8 mouse cellular contexts compared by ENCODE assay signal in the genomic region with DNA sequence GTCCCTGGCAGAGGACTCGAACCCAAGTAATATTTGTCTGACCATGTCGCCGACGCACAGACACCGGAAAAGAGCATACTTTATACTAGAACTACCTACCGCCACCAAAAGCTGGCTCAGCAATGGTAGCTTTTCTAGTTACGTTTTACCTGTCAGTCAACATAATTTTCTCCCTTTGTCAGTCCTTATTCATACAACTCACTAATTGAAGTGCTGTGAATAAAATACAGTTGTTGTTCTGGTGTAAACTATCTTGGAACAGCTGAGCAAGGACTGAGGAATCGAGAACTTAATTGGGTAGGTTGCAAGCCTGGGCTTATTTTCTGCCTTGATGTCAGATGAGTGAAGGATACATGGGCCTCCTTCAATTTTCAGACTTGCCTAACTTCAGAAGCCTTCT. TPM values are rescaled to one million over a fixed set of nuclear protein-coding genes. Genes with fewer than 3 reads are reported as not detected.
DNase-seq lines count a peak whose midpoint lies in the region; ATAC-seq and TF ChIP-seq lines count a peak whose summit lies in the region.

No protein-coding gene starts in this region.

- H3K4me1 ChIP-seq in liver, adult 2 months (ENCODE audit: control insufficient read depth, insufficient read depth, low read length), result peaks cover 2% of the 10 kb centered on the region; the same call in 1 of the 2 replicates
- peaks cover 3% of the 10 kb centered on the region; the same call in 1 of the 2 replicates for H3K4me1 ChIP-seq in cortical plate, adult 2 months (ENCODE audit: control insufficient read depth, insufficient read depth, low read length)
- peaks cover 4% of the 10 kb centered on the region; the same call in 1 of the 2 replicates for H3K4me1 ChIP-seq in intestine, embryonic 14.5 days (replicated peaks; ENCODE audit: control insufficient read depth, insufficient read depth, low read length)

- no peak for TF ChIP-seq CTCF in liver, adult 2 months (IDR thresholded peaks at IDR 0.05; ENCODE audit: low read depth, low read length)
- no peak for TF ChIP-seq CTCF in cortical plate, adult 2 months (IDR thresholded peaks at IDR 0.05; ENCODE audit: extremely low read depth, insufficient read depth, low read length)

- peak overlapping the region; percentile 69 for H3K4me3 ChIP-seq in liver, adult 2 months (ENCODE audit: insufficient read depth, low read depth, low read length)
- peak overlapping the region; percentile 65 for H3K4me3 ChIP-seq in cortical plate, adult 2 months (ENCODE audit: insufficient read depth, low read length)
- H3K4me3 ChIP-seq in intestine, embryonic 14.5 days (ENCODE audit: low read depth, low read length), result peak overlapping the region; percentile 75

- no peak for DNase-seq in liver, adult 2 months (ENCODE audit: extremely low read depth, low read depth, low spot score)
- DNase-seq in liver, result no peak
- DNase-seq in intestine, embryonic 14.5 days (ENCODE audit: low spot score), result no peak
- peak; percentile 61 for DNase-seq in naive thymus-derived CD4-positive, alpha-beta T cell, adult 2 months (ENCODE audit: low read depth)
- no peak for DNase-seq in gastrocnemius, postnatal 4 days (ENCODE audit: low spot score in 2 of 2)
- DNase-seq in kidney, postnatal 25 days, result no peak

- H3K27ac ChIP-seq in liver, adult 2 months (replicated peaks; ENCODE audit: insufficient read depth, low read depth, low read length), result peak overlapping the region; percentile 19
- H3K27ac ChIP-seq in cortical plate, adult 2 months (ENCODE audit: insufficient read depth, low read length), result peak overlapping the region; percentile 51
- peak overlapping the region; percentile 69; the same call in 1 of the 2 replicates for H3K27ac ChIP-seq in intestine, embryonic 14.5 days (ENCODE audit: low read depth)

- H3K9me3 ChIP-seq in intestine, embryonic 14.5 days (ENCODE audit: control insufficient read depth, low read length), result no peaks in the 10 kb centered on the region

- no peak for TF ChIP-seq POLR2A in liver, adult 2 months (IDR thresholded peaks at IDR 0.05; ENCODE audit: extremely low read depth, insufficient read depth, low read length)
- TF ChIP-seq POLR2A in cortical plate, adult 2 months (IDR thresholded peaks at IDR 0.05; ENCODE audit: extremely low read depth, insufficient read depth, low read length), result no peak

- WGBS in liver, adult 2 months, result 16% methylated on average over 8 of the region's 8 CpGs
- WGBS in intestine, embryonic 14.5 days, result 9% methylated on average over 8 of the region's 8 CpGs

- no peak for ATAC-seq in intestine, embryonic 14.5 days (replicated peaks; ENCODE audit: low FRiP score, low TSS enrichment, low read depth)
- no peak for ATAC-seq in granulocyte monocyte progenitor cell, adult 5-6 weeks (replicated peaks; ENCODE audit: poor library complexity, severe bottlenecking)

- H3K79me2 ChIP-seq in liver, adult 2 months (ENCODE audit: control insufficient read depth, insufficient read depth, low read length), result peaks cover 1% of the 10 kb centered on the region; the same call in 1 of the 2 replicates

- H3K4me2 ChIP-seq in intestine, embryonic 14.5 days (ENCODE audit: low read length), result peak overlapping the region; percentile 88

- H3K9ac ChIP-seq in liver, adult 2 months (ENCODE audit: low read depth, low read length), result peak overlapping the region; percentile 99
- peak overlapping the region; percentile 72 for H3K9ac ChIP-seq in intestine, embryonic 14.5 days (ENCODE audit: low read length)

- no peaks in the 10 kb centered on the region for H3K36me3 ChIP-seq in liver, adult 2 months (ENCODE audit: control insufficient read depth, insufficient read depth, low read length)
- H3K36me3 ChIP-seq in intestine, embryonic 14.5 days (ENCODE audit: control insufficient read depth, insufficient read depth, low read length), result no peaks in the 10 kb centered on the region

- H3K27me3 ChIP-seq in liver, adult 2 months (ENCODE audit: control insufficient read depth, insufficient read depth, low read length), result no peaks in the 10 kb centered on the region
- no peaks in the 10 kb centered on the region for H3K27me3 ChIP-seq in intestine, embryonic 14.5 days (replicated peaks; ENCODE audit: control insufficient read depth, insufficient read depth, low read length)

RNA-seq across cellular contexts. Expression of a gene that starts 0.9 kb away (rescaled TPM):
- total RNA-seq in liver, adult 2 months (2014; rRNA removed), result 7.0 and 7.2 TPM in 2 replicates
- polyA plus RNA-seq in liver, adult 2 months (2012; rRNA removed), result 1.1 and 1.2 TPM in 2 replicates
- 17.3 and 19.8 TPM in 2 replicates for polyA plus RNA-seq in cortical plate, adult 2 months (2012; rRNA removed)
- polyA plus RNA-seq in intestine, embryonic 14.5 days (2014; fragmentation: Nextera tagmentation; extraction: Ambion mirVana), result 18.0 and 21.8 TPM in 2 replicates
- 10 to 100 TPM; 46.1 to 46.3 TPM for total RNA-seq in gastrocnemius, postnatal 4 days (2021)
- total RNA-seq in granulocyte monocyte progenitor cell, adult 5-6 weeks (2014; fragmentation: Nextera tagmentation), result 25.4 and 34.8 TPM in 2 replicates
- 16.2 and 18.7 TPM in 2 replicates for total RNA-seq in granulocyte monocyte progenitor cell, adult 5-6 weeks (2017)

RNA-seq across cellular contexts. Expression of a gene that starts 58.6 kb away (rescaled TPM):
- 967 and 981 TPM in 2 replicates for total RNA-seq in liver, adult 2 months (2014; rRNA removed)
- 1,187 and 1,239 TPM in 2 replicates for polyA plus RNA-seq in liver, adult 2 months (2012; rRNA removed)
- 1,026 and 1,043 TPM in 2 replicates for polyA plus RNA-seq in cortical plate, adult 2 months (2012; rRNA removed)
- polyA plus RNA-seq in intestine, embryonic 14.5 days (2014; fragmentation: Nextera tagmentation; extraction: Ambion mirVana), result 596 and 606 TPM in 2 replicates
- 100 to 1,000 TPM; 486 to 491 TPM for total RNA-seq in gastrocnemius, postnatal 4 days (2021)
- total RNA-seq in granulocyte monocyte progenitor cell, adult 5-6 weeks (2014; fragmentation: Nextera tagmentation), result 834 and 975 TPM in 2 replicates
- 1,023 and 1,048 TPM in 2 replicates for total RNA-seq in granulocyte monocyte progenitor cell, adult 5-6 weeks (2017)

Comparison
In these comparisons a context has a peak if more than half of its experiments do, and no peak if none do; other contexts are left out.
1. H3K27ac ChIP-seq: peak in every context shown above with its lines; median percentile 69 in intestine, embryonic 14.5 days; 51 in cortical plate, adult 2 months; 19 in liver, adult 2 months.